Mouse (Mus musculus) cortical plate, adult 2 months (tissue): ENCODE data around the gene Tubg2.
"Not testable (repeated sequence)": the region's sequence is repeated elsewhere in the genome, so short reads cannot be mapped to it uniquely, and the experiment has no call there.

ENCODE experiments used
- CTCF ChIP-seq: fragments of 200-500 bp; IDR thresholded peaks from 2 replicates; pipeline ENCODE4 v1.5.1; 2011; ENCODE audit warnings: mild to moderate bottlenecking, control low read depth, low read length; ENCODE audit not compliant: insufficient read depth; ENCODE audit errors: extremely low read depth
- POLR2A ChIP-seq: fragments of 200-500 bp; IDR thresholded peaks from 2 replicates; pipeline ENCODE4 v1.6.1; 2011; ENCODE audit warnings: mild to moderate bottlenecking, low read length, control low read depth; ENCODE audit not compliant: insufficient read depth; ENCODE audit errors: extremely low read depth

DNA sequence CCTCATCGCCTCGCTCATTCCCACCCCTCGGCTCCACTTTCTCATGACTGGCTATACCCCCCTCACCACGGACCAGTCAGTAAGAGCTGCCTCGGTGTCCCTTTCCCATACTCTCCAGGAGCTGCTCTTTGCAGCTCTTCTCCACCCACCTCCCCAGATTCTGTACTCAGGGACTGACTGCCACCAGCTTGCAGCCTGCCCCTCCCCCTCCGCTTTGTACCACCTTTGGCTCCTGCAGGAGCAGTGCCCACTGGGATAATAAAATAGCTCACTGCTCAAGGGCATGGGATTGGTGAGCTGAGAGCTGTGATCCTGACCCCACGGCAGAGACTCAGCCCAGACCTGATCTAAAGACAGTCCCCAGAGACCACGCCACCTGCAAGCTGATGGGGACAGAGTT is 31.2 kb upstream of the Tubg2 start:
- not testable (repeated sequence) for TF ChIP-seq CTCF, POLR2A
